Mouse (Mus musculus): ENCODE measurements around the gene Megf11.

DNA sequence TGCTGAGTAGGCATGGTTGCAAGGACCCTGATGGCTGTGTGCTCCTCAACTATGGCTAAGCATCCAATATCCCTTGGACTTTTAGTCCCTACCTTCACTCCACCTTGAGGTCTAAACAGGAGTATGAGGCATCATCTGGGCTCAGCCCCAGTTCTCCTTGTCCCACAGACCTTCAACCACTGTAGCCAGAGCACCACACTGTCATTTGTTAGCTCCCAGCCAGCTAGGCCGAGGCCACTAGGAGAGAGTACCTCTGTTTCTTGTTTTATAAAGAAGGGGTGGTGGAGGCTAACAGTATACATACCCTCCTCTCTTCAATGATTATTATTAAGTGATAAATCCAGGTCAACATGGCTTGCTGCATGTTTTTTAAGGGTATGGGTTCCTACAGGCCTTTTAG, 313.2 kb downstream of the Megf11 start:
- TF ChIP-seq POLR2A (IDR thresholded peaks at IDR 0.05; ENCODE audit: low read depth, low read length), result no peak
- no peak for TF ChIP-seq CTCF (IDR thresholded peaks at IDR 0.05; ENCODE audit: borderline replicate concordance, insufficient read depth, low read length)
